8 mouse cellular contexts compared by ENCODE assay signal in genomic region chr6:83571840-83572667, GRCm38 (mm10). TPM values are rescaled to one million over a fixed set of nuclear protein-coding genes. Genes with fewer than 3 reads are reported as not detected.
DNase-seq lines count a peak whose midpoint lies in the region; ATAC-seq and TF ChIP-seq lines count a peak whose summit lies in the region.

No protein-coding gene starts in this region.

- H3K9ac ChIP-seq in kidney, embryonic 14.5 days (ENCODE audit: low read depth, low read length): peak overlapping the region; percentile 69
- H3K9ac ChIP-seq in limb, embryonic 15.5 days: peak overlapping the region; percentile 79

- no peaks in the 10 kb centered on the region for H3K27me3 ChIP-seq in kidney, embryonic 14.5 days (ENCODE audit: control insufficient read depth, insufficient read depth, low read length)
- no peaks in the 10 kb centered on the region; the same call in 1 of the 2 replicates for H3K27me3 ChIP-seq in limb, embryonic 15.5 days

- H3K27ac ChIP-seq in bone marrow macrophage, adult 2 months (ENCODE audit: insufficient read depth, low read depth, low read length): peak overlapping the region; percentile 16; the same call in 1 of the 2 replicates
- H3K27ac ChIP-seq in embryonic fibroblast, embryonic 13.5 days (ENCODE audit: insufficient read depth, low read length): peak overlapping the region; percentile 2; the same call in 1 of the 2 replicates
- H3K27ac ChIP-seq in kidney, embryonic 14.5 days (ENCODE audit: low read depth, low read length): no peak overlapping the region; the same call in 1 of the 2 replicates
- peak overlapping the region; percentile 85 for H3K27ac ChIP-seq in limb, embryonic 15.5 days

- H3K4me2 ChIP-seq in kidney, embryonic 14.5 days (replicated peaks; ENCODE audit: low read depth, low read length): peak overlapping the region; percentile 83
- H3K4me2 ChIP-seq in limb, embryonic 15.5 days: peak overlapping the region; percentile 83

- no peaks in the 10 kb centered on the region; the same call in 1 of the 2 replicates for H3K36me3 ChIP-seq in kidney, embryonic 14.5 days (ENCODE audit: control insufficient read depth, insufficient read depth, low read length)
- peaks cover 15% of the 10 kb centered on the region for H3K36me3 ChIP-seq in limb, embryonic 15.5 days

- peak overlapping the region; percentile 90 for H3K4me3 ChIP-seq in bone marrow macrophage, adult 2 months (ENCODE audit: insufficient read depth, low read length)
- peak overlapping the region; percentile 67 for H3K4me3 ChIP-seq in embryonic fibroblast, embryonic 13.5 days (ENCODE audit: insufficient read depth, low read length)
- H3K4me3 ChIP-seq in kidney, embryonic 14.5 days (ENCODE audit: low read length): peak overlapping the region; percentile 70
- peak overlapping the region; percentile 83 for H3K4me3 ChIP-seq in limb, embryonic 15.5 days

- 5% methylated on average over 37 of the region's 37 CpGs for WGBS in kidney, embryonic 14.5 days
- 4% methylated on average over 37 of the region's 37 CpGs for WGBS in limb, embryonic 15.5 days

- TF ChIP-seq POLR2A in bone marrow macrophage, adult 2 months (IDR thresholded peaks at IDR 0.05; ENCODE audit: borderline replicate concordance, low read depth, low read length): no peak
- TF ChIP-seq POLR2A in embryonic fibroblast, embryonic 13.5 days (IDR thresholded peaks at IDR 0.05; ENCODE audit: low read depth, low read length): peak; percentile 60

- ATAC-seq in kidney, embryonic 14.5 days (ENCODE audit: low FRiP score, low TSS enrichment): peak; percentile 95
- ATAC-seq in limb, embryonic 15.5 days (ENCODE audit: insufficient number of reproducible peaks, low FRiP score, low TSS enrichment, low read depth): peak; percentile 89

- H3K4me1 ChIP-seq in bone marrow macrophage, adult 2 months (ENCODE audit: control insufficient read depth, insufficient read depth, low read length): peaks cover 7% of the 10 kb centered on the region
- H3K4me1 ChIP-seq in embryonic fibroblast, embryonic 13.5 days (ENCODE audit: control insufficient read depth, insufficient read depth, low read length): no peaks in the 10 kb centered on the region
- peaks cover 8% of the 10 kb centered on the region; the same call in 1 of the 2 replicates for H3K4me1 ChIP-seq in kidney, embryonic 14.5 days (ENCODE audit: control insufficient read depth, insufficient read depth, low read length)
- H3K4me1 ChIP-seq in limb, embryonic 15.5 days: peaks cover 15% of the 10 kb centered on the region

- no peaks in the 10 kb centered on the region for H3K9me3 ChIP-seq in kidney, embryonic 14.5 days (ENCODE audit: control insufficient read depth, low read length)
- H3K9me3 ChIP-seq in limb, embryonic 15.5 days: no peaks in the 10 kb centered on the region

- DNase-seq in A20 (ENCODE audit: low read depth, low spot score): peak; percentile 82
- DNase-seq in heart, adult 9 months (ENCODE audit: low spot score in 2 of 2): peak; percentile 90 to 91
- peak; percentile 48 to 72 for DNase-seq in monocyte, adult 2 months (ENCODE audit: low read depth in 1 of 2, low spot score in 2 of 2)
- DNase-seq in spleen, postnatal 36 days (ENCODE audit: low spot score in 2 of 2): peak; percentile 80 to 87

- TF ChIP-seq CTCF in bone marrow macrophage, adult 2 months (IDR thresholded peaks at IDR 0.05; ENCODE audit: low read depth, low read length): no peak
- no peak for TF ChIP-seq CTCF in embryonic fibroblast, embryonic 13.5 days (IDR thresholded peaks at IDR 0.05; ENCODE audit: borderline replicate concordance, insufficient read depth, low read length)

RNA-seq across cellular contexts. Expression of gene Stambp, which starts 0.5 kb away (rescaled TPM):
- polyA plus RNA-seq in bone marrow macrophage, adult 2 months (2012; ENCODE audit: insufficient read depth, insufficient read length, missing spikeins): 28.8 and 36.4 TPM in 2 replicates
- polyA plus RNA-seq in embryonic fibroblast, embryonic 13.5 days (2011; ENCODE audit: insufficient read length, low read depth, missing spikeins): 24.6 and 32.3 TPM in 2 replicates
- polyA plus RNA-seq in kidney, embryonic 14.5 days (2014; fragmentation: Nextera tagmentation; extraction: Ambion mirVana): 19.1 and 24.2 TPM in 2 replicates
- 30.8 and 34.2 TPM in 2 replicates for polyA plus RNA-seq in limb, embryonic 15.5 days (2015; fragmentation: Nextera tagmentation; extraction: Ambion mirVana)

RNA-seq across cellular contexts. Expression of gene Actg2, which starts 36.0 kb away (rescaled TPM):
- 4.6 and 4.7 TPM in 2 replicates for polyA plus RNA-seq in bone marrow macrophage, adult 2 months (2012; ENCODE audit: insufficient read depth, insufficient read length, missing spikeins)
- polyA plus RNA-seq in embryonic fibroblast, embryonic 13.5 days (2011; ENCODE audit: insufficient read length, low read depth, missing spikeins): 517 and 617 TPM in 2 replicates
- polyA plus RNA-seq in kidney, embryonic 14.5 days (2014; fragmentation: Nextera tagmentation; extraction: Ambion mirVana): 4.0 and 7.6 TPM in 2 replicates
- 9.5 and 12.7 TPM in 2 replicates for polyA plus RNA-seq in limb, embryonic 15.5 days (2015; fragmentation: Nextera tagmentation; extraction: Ambion mirVana)

Comparison
In these comparisons a context has a peak if more than half of its experiments do, and no peak if none do; other contexts are left out.
1. RNA of gene Actg2, which starts 36.0 kb away (polyA plus RNA-seq): 517 to 617 TPM in embryonic fibroblast, embryonic 13.5 days; 9.5 to 12.7 TPM in limb, embryonic 15.5 days, 4.0 to 7.6 TPM in kidney, embryonic 14.5 days and 4.6 to 4.7 TPM in bone marrow macrophage, adult 2 months; every median in the first group is over 10 times any median in the second.
2. Peak in every context shown above with its lines, with median percentiles within 50 percentile points of each other: DNase-seq and H3K4me3 ChIP-seq.